Mouse (Mus musculus): ENCODE results near the gene Cenpu.

Cenpu gene

GRCm38 (mm10) chr8:46551615-46552440, at the start of gene Cenpu:
Gene Cenpu (plus strand): TSS chr8:46552028.
- DNase-seq (ENCODE audit: low read depth, low spot score), result peak; percentile 99

- no peak for DNase-seq (ENCODE audit: low read depth, low spot score)
These were observed 49.3 kb upstream of the Cenpu start for GRCm38 (mm10) chr8:46502333-46503071.

- DNase-seq (ENCODE audit: low read depth, low spot score), result no peak
These were observed 48.6 kb upstream of the Cenpu start for GRCm38 (mm10) chr8:46503072-46503695.

GRCm38 (mm10) chr8:46504196-46504595, 47.6 kb upstream of the Cenpu start:
- DNase-seq (ENCODE audit: low read depth, low spot score), result no peak

GRCm38 (mm10) chr8:46508488-46509395, 43.1 kb upstream of the Cenpu start:
- no peak for DNase-seq (ENCODE audit: low read depth, low spot score)

GRCm38 (mm10) chr8:46509474-46509873, 42.4 kb upstream of the Cenpu start:
- no peak for DNase-seq (ENCODE audit: low read depth, low spot score)

- DNase-seq (ENCODE audit: low read depth, low spot score), result no peak
These were observed 40.5 kb upstream of the Cenpu start for GRCm38 (mm10) chr8:46511336-46511735.

GRCm38 (mm10) chr8:46512538-46512937, 39.3 kb upstream of the Cenpu start:
- no peak for DNase-seq (ENCODE audit: low read depth, low spot score)

GRCm38 (mm10) chr8:46514027-46514426, 37.8 kb upstream of the Cenpu start:
- DNase-seq (ENCODE audit: low read depth, low spot score), result no peak

GRCm38 (mm10) chr8:46520667-46521066, 31.2 kb upstream of the Cenpu start:
- no peak for DNase-seq (ENCODE audit: low read depth, low spot score)

GRCm38 (mm10) chr8:46526098-46526497, 25.7 kb upstream of the Cenpu start:
- no peak for DNase-seq (ENCODE audit: low read depth, low spot score)

- DNase-seq (ENCODE audit: low read depth, low spot score), result no peak
These were observed 25.0 kb upstream of the Cenpu start for GRCm38 (mm10) chr8:46526821-46527220.

GRCm38 (mm10) chr8:46529508-46529907, 22.3 kb upstream of the Cenpu start:
- DNase-seq (ENCODE audit: low read depth, low spot score), result no peak

GRCm38 (mm10) chr8:46530541-46530940, 21.3 kb upstream of the Cenpu start:
- no peak for DNase-seq (ENCODE audit: low read depth, low spot score)

GRCm38 (mm10) chr8:46533926-46534325, 17.9 kb upstream of the Cenpu start:
- DNase-seq (ENCODE audit: low read depth, low spot score), result no peak

- no peak for DNase-seq (ENCODE audit: low read depth, low spot score)
These were observed 12.1 kb upstream of the Cenpu start for GRCm38 (mm10) chr8:46539701-46540100.

- no peak for DNase-seq (ENCODE audit: low read depth, low spot score)
These were observed 8.6 kb upstream of the Cenpu start for GRCm38 (mm10) chr8:46543191-46543590.

GRCm38 (mm10) chr8:46543662-46544061, 8.2 kb upstream of the Cenpu start:
- no peak for DNase-seq (ENCODE audit: low read depth, low spot score)

GRCm38 (mm10) chr8:46545854-46546253, 6.0 kb upstream of the Cenpu start:
- DNase-seq (ENCODE audit: low read depth, low spot score), result no peak

- DNase-seq (ENCODE audit: low read depth, low spot score), result no peak
These were observed 5.2 kb upstream of the Cenpu start for GRCm38 (mm10) chr8:46546431-46547176.

GRCm38 (mm10) chr8:46547245-46547644, 4.6 kb upstream of the Cenpu start:
- no peak for DNase-seq (ENCODE audit: low read depth, low spot score)

Data from WW6 (cell line).